Mouse (Mus musculus) fibroblast of lung, adult 2 months (primary cell): Measurements from ENCODE around the gene Igf1r.

Experiments used
- DNase-seq: peaks from one replicate; pipeline ENCODE4 v3.0.0-alpha.2; 2011; ENCODE audit warnings: low read depth

Gene Igf1r

GRCm38 (mm10) chr7:68227621-68228020 is 275.0 kb downstream of the Igf1r start:
- no peak for DNase-seq

- no peak for DNase-seq
These were observed 275.9 kb downstream of the Igf1r start for GRCm38 (mm10) chr7:68228491-68228890.

- no peak for DNase-seq
These were observed 278.2 kb downstream of the Igf1r start for GRCm38 (mm10) chr7:68230831-68231230.

- no peak for DNase-seq
These were observed 279.9 kb downstream of the Igf1r start for GRCm38 (mm10) chr7:68232521-68232920.

GRCm38 (mm10) chr7:68233619-68234223 is 281.1 kb downstream of the Igf1r start:
- DNase-seq: no peak

- DNase-seq: no peak
These were observed 284.2 kb downstream of the Igf1r start for GRCm38 (mm10) chr7:68236817-68237216.

GRCm38 (mm10) chr7:68239220-68239827 is 286.7 kb downstream of the Igf1r start:
- DNase-seq: no peak

- DNase-seq: no peak
These were observed 288.6 kb downstream of the Igf1r start for GRCm38 (mm10) chr7:68241205-68241604.

- no peak for DNase-seq
These were observed 293.1 kb downstream of the Igf1r start for GRCm38 (mm10) chr7:68245681-68246080.

- DNase-seq: no peak
These were observed 293.6 kb downstream of the Igf1r start for GRCm38 (mm10) chr7:68246249-68246648.

- DNase-seq: no peak
These were observed 297.8 kb downstream of the Igf1r start for GRCm38 (mm10) chr7:68250411-68250810.

GRCm38 (mm10) chr7:68250902-68251301 is 298.3 kb downstream of the Igf1r start:
- no peak for DNase-seq

GRCm38 (mm10) chr7:68257767-68258166 is 305.1 kb downstream of the Igf1r start:
- DNase-seq: no peak

- no peak for DNase-seq
These were observed 305.9 kb downstream of the Igf1r start for GRCm38 (mm10) chr7:68258326-68259150.

GRCm38 (mm10) chr7:68259523-68260081 is 307.0 kb downstream of the Igf1r start:
- no peak for DNase-seq

- DNase-seq: peak; percentile 82
These were observed 310.1 kb downstream of the Igf1r start for GRCm38 (mm10) chr7:68262612-68263200.

GRCm38 (mm10) chr7:68263346-68264027 is 310.9 kb downstream of the Igf1r start:
- no peak for DNase-seq

- no peak for DNase-seq
These were observed 311.4 kb downstream of the Igf1r start, which contains the start of gene Pgpep1l for GRCm38 (mm10) chr7:68264028-68264453. Pgpep1l (minus strand) TSS chr7:68264233.

GRCm38 (mm10) chr7:68264531-68264930 is 311.9 kb downstream of the Igf1r start:
- DNase-seq: no peak

- no peak for DNase-seq
These were observed 312.8 kb downstream of the Igf1r start for GRCm38 (mm10) chr7:68265391-68265790.

GRCm38 (mm10) chr7:68266691-68267090 is 314.1 kb downstream of the Igf1r start:
- peak; percentile 80 for DNase-seq

- no peak for DNase-seq
These were observed 317.9 kb downstream of the Igf1r start for GRCm38 (mm10) chr7:68270551-68270950.
